Mouse (Mus musculus) kidney, adult 2 months (tissue): ENCODE results near the gene Tnfaip8l3. TPM values are rescaled to one million over a fixed set of nuclear protein-coding genes. Genes with fewer than 3 reads are reported as not detected.

Experiments
- DNase-seq: peaks from one replicate; pipeline ENCODE4 v3.0.0; 2021
- H3K27ac ChIP-seq: fragments of 200-500 bp; 2 replicates; pipeline ENCODE4 v1.5.1; 2012; ENCODE audit warnings: low read depth, low read length, control low read depth, inconsistent platforms; ENCODE audit not compliant: insufficient read depth
- H3K27me3 ChIP-seq: fragments of 200-500 bp; replicated peaks from 2 replicates; pipeline ENCODE4 v1.6.1; 2012; ENCODE audit warnings: mild to moderate bottlenecking, moderate library complexity, low read length, inconsistent platforms; ENCODE audit not compliant: control insufficient read depth, insufficient read depth
- H3K36me3 ChIP-seq: fragments of 200-500 bp; 2 replicates; pipeline ENCODE4 v1.6.1; 2012; ENCODE audit warnings: mild to moderate bottlenecking, moderate library complexity, low read length, inconsistent platforms; ENCODE audit not compliant: control insufficient read depth, insufficient read depth
- H3K4me1 ChIP-seq: fragments of 200-500 bp; 2 replicates; pipeline ENCODE4 v1.6.1; 2011; ENCODE audit warnings: low read length; ENCODE audit not compliant: control insufficient read depth, insufficient read depth
- H3K4me3 ChIP-seq: fragments of 200-500 bp; 2 replicates; pipeline ENCODE4 v1.5.1; 2011; ENCODE audit warnings: mild to moderate bottlenecking, low read depth, low read length, control low read depth; ENCODE audit not compliant: insufficient read depth
- CTCF ChIP-seq: fragments of 200-500 bp; conservative IDR thresholded peaks from 2 replicates; pipeline ENCODE4 v1.5.1; 2011; ENCODE audit warnings: low read depth, mild to moderate bottlenecking, control low read depth, low read length, moderate library complexity, mixed read lengths; ENCODE audit not compliant: insufficient read depth, insufficient read length
- POLR2A ChIP-seq: fragments of 200-500 bp; IDR thresholded peaks from one replicate; pipeline ENCODE4 v1.6.1; 2011; ENCODE audit warnings: low read depth, low read length, control low read depth
- WGBS: fragments of 180-500 bp; shearing (Covaris S2); methylation state at CpG from one replicate; pipeline ENCODE4 v1.1.7; 2018; 5-methylcytosine and 5-hydroxymethylcytosine counted together
- polyA plus RNA-seq: library from polyadenylated mRNA; depleted of rRNA; stranded (reverse); fragments of >200 nt; gene quantifications from 2 replicates; pipeline ENCODE4 v1.2.3, GENCODE M21; 2012

The Tnfaip8l3 gene
- polyA plus RNA-seq, 1 experiment: 0.14 TPM

DNA sequence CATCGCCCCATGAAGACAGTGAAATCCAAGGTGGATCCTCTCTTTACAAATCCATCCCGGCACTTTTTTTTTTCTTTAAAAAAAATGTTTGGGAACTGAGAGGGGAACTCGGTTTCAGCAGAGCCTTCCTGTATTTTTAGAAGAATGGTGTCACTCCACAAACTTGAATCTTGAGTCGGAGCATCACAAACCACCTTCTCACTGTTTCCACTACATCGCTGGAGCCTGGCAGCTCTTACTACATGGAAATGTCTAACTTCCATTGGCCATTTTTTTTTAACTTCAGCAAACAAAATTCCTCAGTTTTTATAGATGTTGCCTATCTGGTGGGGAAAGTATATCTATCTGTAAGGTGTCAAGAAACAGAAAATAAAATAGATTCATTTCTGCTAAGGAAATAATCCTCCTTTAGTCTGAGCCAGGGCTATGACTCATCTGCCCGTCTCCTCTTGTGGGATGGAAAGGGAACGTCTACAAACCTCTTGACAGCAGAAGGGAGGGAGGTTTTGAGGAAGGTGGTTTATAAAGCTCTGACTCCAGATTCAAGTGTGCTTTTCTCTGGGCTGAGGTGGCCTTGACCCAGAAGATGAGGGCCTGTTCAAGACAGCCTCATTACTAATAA is 3.4 kb upstream of the Tnfaip8l3 start:
- no peaks in the 10 kb centered on the region for H3K36me3 ChIP-seq
- H3K4me3 ChIP-seq: no peak overlapping the region
- TF ChIP-seq POLR2A (no peak), CTCF (no peak)
- no peaks in the 10 kb centered on the region for H3K27me3 ChIP-seq
- H3K4me1 ChIP-seq: no peaks in the 10 kb centered on the region
- H3K27ac ChIP-seq: no peak overlapping the region
- DNase-seq: no peak
- 79% methylated on average over 7 of the region's 7 CpGs for WGBS

DNA sequence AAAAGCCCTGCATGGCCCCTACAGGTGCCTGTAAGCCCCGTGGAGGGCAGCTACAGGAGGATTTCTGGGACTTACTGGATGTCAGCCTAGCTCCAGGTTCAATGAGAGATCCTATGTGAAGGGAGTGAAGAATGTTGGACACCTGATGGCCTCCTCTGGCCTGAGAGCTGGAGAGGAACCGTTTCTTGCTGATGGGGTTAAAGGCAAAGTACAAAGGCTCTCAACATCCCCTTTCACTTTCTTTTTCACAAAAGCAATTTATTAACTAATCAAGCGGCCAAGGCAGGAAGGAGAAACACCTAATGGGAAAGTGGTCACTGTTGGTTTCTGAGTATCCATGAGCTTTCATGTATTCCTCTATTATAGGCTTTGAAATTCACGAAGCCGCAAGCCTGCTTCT is 1.0 kb upstream of the Tnfaip8l3 start:
- no peaks in the 10 kb centered on the region for H3K4me1 ChIP-seq
- TF ChIP-seq CTCF (no peak), POLR2A (no peak)
- 32% methylated on average over 5 of the region's 5 CpGs for WGBS
- H3K27ac ChIP-seq: no peak overlapping the region
- peak; percentile 32 for DNase-seq
- no peaks in the 10 kb centered on the region for H3K36me3 ChIP-seq
- H3K27me3 ChIP-seq: no peaks in the 10 kb centered on the region
- peak overlapping the region; percentile 45 for H3K4me3 ChIP-seq

DNA sequence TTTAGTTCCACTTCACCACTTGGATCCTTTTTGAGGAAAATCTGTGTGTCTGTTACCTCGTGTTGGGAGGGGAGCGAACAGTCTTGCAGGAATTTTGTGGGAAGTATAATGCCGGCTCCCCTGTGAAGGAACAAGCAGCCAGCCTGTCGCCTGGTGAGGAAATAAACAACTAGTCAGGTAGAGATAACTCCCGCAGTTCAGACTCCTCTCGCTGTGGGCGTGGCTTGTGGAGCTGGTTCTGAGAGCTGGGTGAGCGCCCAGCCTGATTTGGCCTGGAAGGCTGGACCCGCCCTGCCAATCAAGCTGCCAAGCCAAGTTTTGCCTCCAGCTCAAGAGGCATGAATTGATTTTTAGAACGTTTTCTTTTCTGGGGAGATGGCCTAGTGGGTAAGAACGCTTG is 589 bp upstream of the Tnfaip8l3 start:
- H3K27me3 ChIP-seq: no peaks in the 10 kb centered on the region
- peak overlapping the region; percentile 45 for H3K4me3 ChIP-seq
- H3K4me1 ChIP-seq: no peaks in the 10 kb centered on the region
- no peak overlapping the region for H3K27ac ChIP-seq
- no peaks in the 10 kb centered on the region for H3K36me3 ChIP-seq
- under 1% methylated on average over 11 of the region's 11 CpGs for WGBS
- peak; percentile 92 for DNase-seq
- TF ChIP-seq POLR2A: no peak
- TF ChIP-seq CTCF: no peak

DNA sequence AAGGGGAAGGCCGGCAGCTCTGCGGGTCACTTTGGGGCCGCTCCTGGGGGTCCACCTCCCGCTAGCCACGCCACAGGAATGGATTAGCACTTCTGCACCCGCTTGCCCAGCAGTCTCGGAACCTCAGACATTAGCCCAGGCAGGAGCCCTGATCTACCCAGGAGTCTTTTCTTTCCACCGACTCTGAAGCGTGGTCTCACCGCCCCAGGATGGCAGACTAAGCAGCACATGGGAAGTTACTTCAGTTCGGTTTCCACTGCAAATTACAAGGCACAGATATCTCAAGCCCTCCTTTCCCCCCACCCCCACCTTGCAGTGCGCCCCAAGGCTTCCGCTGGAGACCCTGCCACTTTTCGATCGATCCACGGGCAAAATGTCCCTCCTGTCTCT is 551 bp downstream of the Tnfaip8l3 start:
- no peak for TF ChIP-seq CTCF
- TF ChIP-seq POLR2A: no peak

DNA sequence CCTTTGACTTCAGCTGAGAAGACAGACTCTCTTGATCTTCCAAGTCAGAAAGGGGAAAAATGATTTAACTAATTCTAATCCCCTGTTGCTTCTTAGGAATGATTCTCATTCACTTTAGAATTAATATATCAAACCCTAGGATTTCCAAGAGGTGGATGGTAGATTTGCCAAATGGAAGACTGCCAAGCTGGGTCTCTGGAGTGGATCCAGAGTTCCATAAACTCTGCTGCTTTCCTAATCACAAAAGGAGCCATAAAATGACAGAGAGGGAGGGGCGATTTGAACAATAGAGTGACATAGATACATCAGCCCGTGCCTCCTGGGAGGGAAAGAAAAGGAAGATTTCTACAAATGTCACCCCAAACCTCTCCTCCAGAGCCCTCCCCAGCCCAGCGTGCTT is 3.4 kb downstream of the Tnfaip8l3 start:
- WGBS: 53% methylated on average over 3 of the region's 3 CpGs
- H3K27ac ChIP-seq: no peak overlapping the region
- no peak for DNase-seq
- H3K36me3 ChIP-seq: no peaks in the 10 kb centered on the region
- no peak overlapping the region for H3K4me3 ChIP-seq
- no peaks in the 10 kb centered on the region for H3K4me1 ChIP-seq
- no peaks in the 10 kb centered on the region for H3K27me3 ChIP-seq
- TF ChIP-seq POLR2A (no peak), CTCF (no peak)

More for the DNA sequence above, 551 bp downstream of the Tnfaip8l3 start:
- Histone ChIP-seq H3K27me3 (no peaks in the 10 kb centered on the region), H3K4me3 (peak overlapping the region; percentile 45), H3K27ac (no peak overlapping the region), H3K4me1 (no peaks in the 10 kb centered on the region), H3K36me3 (no peaks in the 10 kb centered on the region)
- DNase-seq: no peak
- WGBS: 11% methylated on average over 16 of the region's 16 CpGs

DNA sequence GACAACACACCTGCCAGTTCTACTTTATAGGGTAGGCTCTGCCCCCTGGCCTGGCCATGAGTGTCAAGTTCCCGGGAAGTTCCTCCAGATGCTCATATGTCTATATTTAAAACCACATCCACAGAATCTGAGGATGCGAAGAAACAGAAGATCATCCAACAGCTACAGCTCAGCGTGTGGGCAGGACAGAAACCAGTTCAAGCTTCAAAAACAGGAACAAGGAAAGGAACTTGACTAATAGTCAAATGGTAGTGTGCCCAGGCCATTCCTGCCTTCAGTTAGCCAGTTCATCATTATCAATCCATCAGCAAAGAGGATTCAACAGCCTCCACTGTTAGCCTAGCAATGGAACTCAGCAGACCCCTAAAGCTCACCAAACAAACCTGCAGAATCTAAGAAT is 4.5 kb downstream of the Tnfaip8l3 start:
- DNase-seq: no peak
- Histone ChIP-seq H3K4me1 (no peaks in the 10 kb centered on the region), H3K36me3 (no peaks in the 10 kb centered on the region), H3K27me3 (no peaks in the 10 kb centered on the region), H3K4me3 (no peak overlapping the region), H3K27ac (no peak overlapping the region)
- TF ChIP-seq CTCF (no peak), POLR2A (no peak)
- WGBS: 62% methylated on average over 3 of the region's 3 CpGs

DNA sequence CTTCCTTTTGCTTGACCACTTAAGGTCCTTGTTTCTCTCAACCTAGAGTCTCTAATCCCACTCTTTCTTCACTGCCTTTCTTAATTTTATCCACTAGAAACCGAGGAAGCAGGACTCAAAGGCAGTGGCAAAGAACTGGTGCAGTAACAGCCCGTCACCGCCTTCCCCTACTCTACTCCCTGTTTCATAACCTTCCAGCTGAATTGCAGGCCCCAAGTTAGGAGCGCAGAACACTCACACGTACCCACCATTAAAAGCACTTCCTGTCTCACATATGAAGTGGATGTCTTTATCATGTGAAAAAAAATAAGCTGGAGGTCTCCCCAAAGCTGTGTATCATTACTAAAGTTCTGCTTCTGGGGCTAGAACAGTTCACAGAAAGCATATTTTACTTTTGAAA is 6.5 kb downstream of the Tnfaip8l3 start:
- TF ChIP-seq POLR2A (no peak), CTCF (no peak)
- WGBS: 75% methylated on average over 5 of the region's 5 CpGs
- Histone ChIP-seq H3K36me3 (no peaks in the 10 kb centered on the region), H3K27me3 (no peaks in the 10 kb centered on the region), H3K27ac (no peak overlapping the region), H3K4me3 (no peak overlapping the region), H3K4me1 (no peaks in the 10 kb centered on the region)
- DNase-seq: no peak
